Mouse (Mus musculus) retina, postnatal 1 day (tissue): ENCODE measurements at regions not wholly inside any gene's neighbourhood (a gene's known extent, or its start where the extent isn't known, plus 50 kb on each side); places are given as distances from the start of the nearest gene placed in this dataset.

Source experiments
- DNase-seq: peaks from one replicate; pipeline ENCODE4 v3.0.0-alpha.2; 2012

DNA sequence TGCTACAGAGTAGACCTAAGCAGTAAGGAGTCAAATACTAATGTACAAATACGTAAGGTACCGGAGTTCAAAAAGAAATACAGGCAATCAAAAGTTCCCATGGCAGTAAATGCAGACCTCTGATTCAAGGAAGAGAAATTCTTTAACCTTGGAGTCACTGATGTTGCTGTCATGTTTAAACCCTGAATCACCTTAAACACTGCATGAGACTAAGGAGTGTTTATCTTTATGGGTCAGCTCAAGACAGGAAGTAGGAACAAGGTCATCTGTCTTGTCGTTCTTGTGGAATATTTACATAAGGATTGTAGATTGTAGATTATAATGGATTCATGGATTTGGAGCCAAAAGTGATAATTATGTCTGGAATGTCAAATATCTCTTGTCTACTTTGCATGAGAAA is 1708.7 kb upstream of the Slc10a2 start:
- no peak for DNase-seq

DNA sequence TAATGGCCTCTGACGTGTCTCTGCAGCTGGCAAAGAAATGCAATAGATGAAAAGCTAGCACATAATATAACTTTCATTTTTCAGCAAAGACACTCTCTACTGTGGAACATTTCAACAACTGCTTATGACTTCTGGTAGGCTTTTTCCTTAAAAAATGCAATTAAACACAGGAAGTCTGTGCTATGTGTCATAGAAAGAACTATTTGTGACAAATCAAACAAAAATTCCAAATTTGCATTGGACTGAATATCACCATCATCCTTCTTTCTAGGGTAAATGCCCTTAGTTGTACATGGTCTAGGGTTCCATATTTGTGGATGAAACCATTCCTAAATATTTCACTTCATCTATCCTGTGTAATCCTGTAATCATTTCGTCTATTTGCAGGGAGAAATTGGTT is 1702.0 kb upstream of the Slc10a2 start:
- DNase-seq = no peak

DNA sequence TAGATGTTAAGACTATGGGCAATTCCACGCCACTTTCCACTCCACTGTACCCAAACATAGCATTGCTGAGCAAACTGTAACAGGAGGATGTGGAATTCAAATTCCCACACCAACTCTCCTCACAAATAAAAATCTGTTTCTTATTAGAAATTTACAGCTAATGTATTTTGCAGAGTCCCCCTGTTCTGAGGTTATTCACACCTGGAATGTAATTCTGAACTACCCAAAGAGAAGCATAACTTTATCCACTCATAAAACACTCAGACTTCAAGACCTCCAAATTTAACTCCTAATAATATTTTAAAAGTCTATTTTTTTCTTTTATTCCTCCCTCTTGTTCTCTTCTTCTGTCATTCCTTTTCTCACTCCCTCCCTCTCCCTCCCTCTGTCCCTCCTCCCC is 1698.0 kb upstream of the Slc10a2 start:
- no peak for DNase-seq

DNA sequence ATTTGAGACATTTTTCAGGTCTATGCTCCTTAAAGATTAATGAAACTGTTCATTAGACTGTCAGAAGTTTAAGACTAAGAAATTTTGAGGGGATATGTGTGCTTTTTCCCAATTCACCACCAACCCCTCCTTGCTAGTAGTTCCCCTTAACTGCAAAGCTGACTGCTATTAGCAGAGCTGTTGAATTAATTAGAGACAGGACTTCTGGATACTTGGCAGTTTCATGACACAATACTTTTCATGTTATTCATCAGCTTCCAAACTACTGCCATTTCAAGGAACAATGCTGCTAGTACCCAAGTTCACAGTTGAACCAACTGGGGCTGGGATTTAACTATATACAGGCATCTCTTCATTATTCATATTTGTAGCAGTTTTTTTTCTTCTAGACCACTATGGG is 1695.9 kb upstream of the Slc10a2 start:
- DNase-seq = no peak

DNA sequence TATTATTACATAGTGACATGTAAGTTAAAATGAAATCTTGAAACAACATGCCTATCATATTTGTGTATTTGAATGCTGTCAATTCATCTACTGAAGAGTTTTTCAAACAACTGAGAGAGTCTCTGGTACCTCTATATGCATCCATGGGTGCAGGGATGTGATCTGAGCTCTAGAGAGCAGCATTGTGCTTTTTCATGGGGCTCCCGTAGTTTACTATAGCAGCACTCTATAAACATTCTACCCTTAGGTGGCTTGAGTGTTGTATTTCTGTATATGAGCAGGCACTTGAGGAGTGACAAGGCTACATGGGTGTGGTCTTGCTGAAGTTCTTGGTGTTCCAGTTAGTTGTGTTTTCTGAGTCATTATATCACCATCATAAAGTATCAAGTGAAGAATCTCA is 1683.9 kb upstream of the Slc10a2 start:
- DNase-seq = no peak

DNA sequence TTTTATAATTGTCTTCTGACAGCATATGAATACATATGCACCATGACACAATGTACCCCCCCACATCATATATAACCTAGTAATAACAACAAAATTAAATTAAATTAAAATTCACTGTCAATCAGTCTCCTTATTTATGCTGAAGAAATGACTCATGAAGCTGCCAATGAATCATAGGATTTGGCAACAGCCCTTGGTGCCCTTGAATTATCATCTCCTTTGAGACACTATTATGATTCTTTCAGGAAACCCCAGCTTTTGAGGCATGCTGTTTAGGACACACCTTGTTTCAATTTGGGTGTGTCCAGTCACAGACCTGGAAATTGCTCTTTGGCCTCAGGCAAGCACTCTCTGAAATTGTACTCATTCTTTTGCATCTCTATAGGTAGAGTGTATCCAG is 1675.8 kb upstream of the Slc10a2 start:
- DNase-seq = no peak

DNA sequence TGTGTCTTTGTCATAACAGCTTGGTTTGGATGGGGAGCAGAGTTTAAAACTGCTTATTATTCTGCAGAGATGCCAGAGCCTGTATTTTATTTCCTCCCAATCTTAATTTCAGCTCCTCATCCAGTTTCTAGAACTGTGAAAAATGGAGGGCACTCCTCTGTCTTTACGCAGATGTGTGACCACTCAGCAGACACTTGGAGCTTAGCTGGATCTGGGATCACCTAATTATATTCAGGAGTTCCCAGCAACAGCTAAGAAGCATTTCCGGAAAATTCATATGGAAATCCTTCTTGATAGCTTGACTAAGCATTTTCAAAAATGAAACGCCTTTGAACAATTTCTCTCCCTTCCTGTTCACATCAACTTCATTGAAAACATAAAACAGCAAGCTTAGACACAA is 1670.0 kb upstream of the Slc10a2 start:
- no peak for DNase-seq

DNA sequence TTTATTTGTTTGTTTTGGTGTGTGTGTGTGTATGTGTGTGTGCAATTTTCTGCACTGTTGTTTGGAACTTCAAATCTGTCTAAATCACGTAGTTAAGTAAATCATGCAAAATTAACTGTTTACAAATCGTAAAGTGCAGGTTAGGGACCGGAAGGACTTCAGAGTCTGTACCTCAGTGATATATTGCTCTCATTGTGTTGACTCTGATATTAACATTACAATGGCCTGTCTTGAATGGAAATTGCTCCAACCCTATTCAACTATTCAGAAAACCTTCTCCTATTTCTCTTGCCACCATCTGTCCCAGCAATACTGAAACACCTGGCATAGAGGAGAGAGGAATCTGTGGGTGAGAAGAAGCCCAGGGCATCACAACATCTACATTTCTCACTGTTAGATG is 1624.4 kb upstream of the Slc10a2 start:
- DNase-seq = no peak

DNA sequence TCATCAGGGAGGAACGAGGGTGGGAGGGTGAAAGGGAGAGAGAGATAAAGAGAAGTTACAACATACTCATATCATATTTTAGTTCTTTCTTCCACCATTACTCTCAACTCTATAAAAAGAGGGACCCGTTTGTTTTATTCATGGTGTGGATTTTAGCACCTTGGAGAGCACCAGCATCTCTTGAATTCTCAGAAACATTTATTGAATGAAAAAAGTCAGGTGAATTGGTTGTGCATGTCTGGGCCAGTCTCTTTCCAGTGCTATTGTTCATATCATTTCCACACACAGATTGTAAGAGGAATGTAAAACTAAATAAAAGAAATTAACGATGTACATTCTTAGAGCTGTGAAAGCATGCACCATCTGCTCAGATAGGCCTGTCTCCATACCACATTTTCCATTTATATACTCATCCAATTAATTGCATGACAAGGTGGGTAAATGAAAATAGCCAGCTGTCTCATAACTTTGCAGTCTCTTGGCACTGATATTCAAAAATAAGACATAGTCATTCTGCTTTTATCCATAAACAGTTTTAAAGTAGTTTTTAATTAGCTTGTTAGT is 1603.8 kb upstream of the Slc10a2 start:
- DNase-seq = peak; percentile 12

DNA sequence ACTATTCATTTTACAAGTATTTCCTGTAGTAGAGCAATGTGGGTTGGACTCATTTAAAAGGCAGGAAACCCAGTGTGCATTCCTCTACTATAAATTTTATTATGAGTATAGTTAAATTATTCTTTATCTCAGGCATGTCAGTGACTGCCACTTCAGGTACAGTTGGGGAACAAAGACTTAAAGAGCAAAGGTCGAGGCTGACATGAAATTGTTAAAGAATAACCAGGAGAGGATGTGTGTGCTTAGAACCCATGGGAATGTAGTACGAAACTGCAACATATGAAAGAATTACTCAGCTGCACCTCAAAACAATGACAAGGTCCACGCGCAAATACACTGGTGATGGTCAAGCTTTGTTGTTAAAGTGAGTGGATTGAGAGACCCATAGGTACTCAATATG is 1583.4 kb upstream of the Slc10a2 start:
- no peak for DNase-seq

DNA sequence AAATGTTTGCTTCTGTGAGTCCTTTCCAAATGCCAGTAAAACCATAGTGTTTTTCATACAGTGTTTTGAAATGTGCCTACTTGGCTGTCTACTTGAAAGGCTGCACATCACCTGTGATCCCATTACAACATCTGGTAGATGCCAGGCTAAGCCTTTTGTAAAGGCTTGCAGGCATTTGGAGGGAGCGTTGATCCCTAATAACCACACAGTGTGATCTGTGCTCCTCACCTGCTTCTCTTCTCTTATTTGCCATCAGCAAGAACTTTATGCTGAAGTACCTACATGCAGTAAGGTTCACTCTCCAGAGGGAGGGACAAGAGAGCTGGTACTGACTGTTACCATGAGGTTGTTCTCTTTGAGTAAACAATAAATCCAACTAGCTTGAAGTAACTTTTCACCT is 1553.7 kb upstream of the Slc10a2 start:
- DNase-seq = no peak

DNA sequence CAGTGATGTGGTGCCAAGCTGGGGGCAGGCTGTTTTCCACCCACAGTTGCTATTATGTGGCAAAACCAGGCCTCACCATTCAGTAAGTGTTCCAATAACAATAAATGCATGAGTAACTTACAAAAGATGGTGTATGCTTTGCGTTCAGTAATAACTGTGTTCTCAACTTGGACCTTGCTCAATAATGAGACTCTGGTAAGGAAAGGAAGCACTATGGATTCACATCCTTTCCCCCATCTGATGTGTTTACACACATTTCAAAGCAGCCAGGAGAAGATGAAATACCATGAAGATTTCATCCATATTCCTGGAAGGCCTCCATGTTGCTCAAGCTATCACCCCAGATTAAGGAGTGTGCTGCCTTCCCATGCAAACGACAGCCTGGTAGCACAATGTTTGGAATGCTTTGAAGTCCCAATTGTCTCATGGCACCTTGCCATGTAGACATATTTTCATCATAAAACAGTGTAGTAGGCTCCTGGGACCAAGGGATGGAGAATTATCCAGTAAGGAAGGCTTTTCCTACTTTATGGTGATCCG is 1552.4 kb upstream of the Slc10a2 start:
- DNase-seq = no peak

DNA sequence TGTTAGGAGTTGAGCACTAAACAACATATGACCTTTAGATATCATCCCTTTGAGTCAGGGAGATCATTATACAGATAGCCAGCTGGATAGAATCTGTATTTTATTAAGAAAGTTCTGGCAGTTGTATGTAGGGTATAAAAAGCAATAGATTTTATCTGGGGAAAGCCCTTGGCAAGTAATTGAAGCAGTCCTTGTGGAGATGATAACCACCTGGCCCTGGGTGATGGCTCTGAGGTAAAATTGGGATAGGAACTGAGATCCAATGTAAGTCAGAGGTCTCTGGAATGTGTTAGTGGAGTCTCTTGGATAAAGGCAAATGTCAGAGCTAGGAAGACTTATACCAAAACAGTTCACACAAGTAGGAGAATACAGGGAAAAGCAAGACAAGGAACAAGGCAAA is 1547.0 kb upstream of the Slc10a2 start:
- DNase-seq = no peak

DNA sequence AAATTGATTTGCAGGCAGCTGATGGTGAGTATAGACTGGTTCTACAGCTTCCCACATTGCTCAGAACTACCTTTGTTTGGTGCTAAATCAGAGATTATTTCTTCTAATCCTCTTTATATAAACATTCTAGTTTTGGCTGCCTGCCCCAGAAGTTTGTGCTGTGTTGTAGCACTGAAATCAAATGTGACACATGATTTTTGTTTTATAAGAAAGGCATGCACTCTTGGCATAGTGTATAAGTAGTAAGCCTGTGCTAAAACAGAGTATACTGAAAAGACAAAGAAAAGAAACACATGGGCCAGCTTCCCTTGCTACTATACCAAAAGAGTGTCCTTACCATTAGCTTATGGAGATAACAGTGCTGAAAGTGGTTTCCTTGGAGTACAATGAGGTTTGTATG is 1542.9 kb upstream of the Slc10a2 start:
- DNase-seq = no peak

DNA sequence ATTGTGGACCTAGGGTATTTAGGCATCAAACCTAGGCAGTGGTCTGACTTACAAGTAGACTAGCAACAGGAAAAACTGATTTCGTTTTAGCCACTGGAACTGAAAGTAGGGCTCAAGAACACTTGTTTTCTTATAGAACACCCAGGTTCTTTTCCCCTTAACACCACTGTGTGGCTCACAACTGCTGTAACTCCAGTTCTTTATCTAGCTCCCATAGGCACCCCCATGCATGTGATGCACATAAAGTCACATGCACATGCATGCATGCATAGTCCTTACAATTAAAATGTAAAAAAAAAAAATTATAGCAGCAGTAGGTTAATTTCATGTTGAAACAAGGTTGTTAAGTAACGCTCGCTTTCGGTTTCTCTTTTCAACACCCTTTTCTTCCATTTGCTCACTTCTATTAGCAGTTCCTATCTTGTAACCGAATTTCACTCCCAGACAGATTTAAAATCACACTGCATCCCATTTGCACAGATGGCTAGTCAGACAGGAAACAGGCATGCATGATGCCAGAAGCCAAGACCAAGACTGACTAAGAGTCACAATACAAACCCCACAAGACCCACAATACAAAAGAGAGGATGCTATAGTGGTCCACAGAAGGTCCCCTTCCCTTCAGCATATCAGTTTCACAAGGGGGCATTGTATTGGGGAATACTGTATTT is 1540.3 kb upstream of the Slc10a2 start:
- no peak for DNase-seq

DNA sequence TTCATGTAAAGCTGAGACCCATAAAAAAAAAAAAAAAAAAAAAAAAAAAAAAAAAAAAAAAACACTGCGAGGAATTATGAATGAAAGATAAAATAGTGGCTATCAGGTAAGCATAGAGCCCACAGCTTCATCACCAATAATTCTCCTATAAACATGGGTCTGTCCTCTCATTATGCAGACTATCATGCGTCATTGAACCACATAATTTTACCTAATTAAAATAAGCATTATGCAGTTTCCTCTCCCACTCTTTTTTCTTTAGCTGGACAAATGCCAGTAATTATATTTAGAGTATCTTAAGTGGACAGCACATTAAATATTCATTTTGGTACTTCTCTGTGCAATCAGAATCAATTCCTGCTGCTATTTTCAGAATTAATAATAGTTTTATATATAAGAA is 1539.2 kb upstream of the Slc10a2 start:
- DNase-seq = peak; percentile 12

DNA sequence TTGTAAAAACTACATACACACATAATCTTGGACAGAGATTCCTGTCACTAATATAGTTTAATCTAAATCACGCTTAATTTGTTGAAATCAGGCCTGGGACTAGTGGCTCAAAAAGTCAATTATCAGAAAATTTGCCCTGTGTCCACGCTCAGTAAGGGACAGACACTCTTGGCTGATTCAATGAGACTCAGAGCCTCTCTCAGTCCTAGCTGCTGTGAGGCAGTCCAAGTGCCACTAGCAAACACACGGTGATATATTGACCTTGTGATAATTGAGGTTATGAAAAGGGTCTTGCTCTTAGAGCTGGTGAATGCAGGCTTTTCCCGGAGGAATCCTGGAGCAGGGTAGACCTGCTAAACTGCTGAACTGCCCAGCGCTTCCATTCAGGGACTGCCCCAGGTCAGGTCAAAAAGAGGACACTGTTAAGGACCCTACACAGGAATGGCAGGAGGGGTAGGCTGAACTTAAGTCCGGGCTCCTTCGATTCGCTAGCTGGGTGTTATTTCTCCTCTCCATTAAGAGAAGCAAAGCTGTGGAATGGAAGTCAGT is 1521.9 kb upstream of the Slc10a2 start:
- DNase-seq = no peak

DNA sequence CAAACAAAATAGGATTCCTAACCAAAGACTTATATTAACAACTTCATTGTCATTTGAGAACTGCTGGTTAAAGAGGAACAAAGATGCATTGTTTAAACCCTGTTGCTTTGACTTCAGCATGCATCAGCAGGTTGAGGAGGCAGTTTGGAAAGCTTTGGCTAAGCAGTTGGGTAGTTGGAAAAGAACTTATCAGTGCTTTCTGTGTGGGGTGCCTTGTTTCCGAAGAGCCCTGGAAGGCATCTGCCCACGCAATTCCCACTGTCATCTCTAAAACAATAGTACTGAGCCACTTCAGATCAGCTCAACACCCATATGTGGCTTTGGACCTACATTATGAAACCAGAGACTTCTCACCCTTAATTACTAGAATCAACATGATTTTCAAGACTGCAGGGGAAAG is 1503.7 kb upstream of the Slc10a2 start:
- peak; percentile 27 for DNase-seq

DNA sequence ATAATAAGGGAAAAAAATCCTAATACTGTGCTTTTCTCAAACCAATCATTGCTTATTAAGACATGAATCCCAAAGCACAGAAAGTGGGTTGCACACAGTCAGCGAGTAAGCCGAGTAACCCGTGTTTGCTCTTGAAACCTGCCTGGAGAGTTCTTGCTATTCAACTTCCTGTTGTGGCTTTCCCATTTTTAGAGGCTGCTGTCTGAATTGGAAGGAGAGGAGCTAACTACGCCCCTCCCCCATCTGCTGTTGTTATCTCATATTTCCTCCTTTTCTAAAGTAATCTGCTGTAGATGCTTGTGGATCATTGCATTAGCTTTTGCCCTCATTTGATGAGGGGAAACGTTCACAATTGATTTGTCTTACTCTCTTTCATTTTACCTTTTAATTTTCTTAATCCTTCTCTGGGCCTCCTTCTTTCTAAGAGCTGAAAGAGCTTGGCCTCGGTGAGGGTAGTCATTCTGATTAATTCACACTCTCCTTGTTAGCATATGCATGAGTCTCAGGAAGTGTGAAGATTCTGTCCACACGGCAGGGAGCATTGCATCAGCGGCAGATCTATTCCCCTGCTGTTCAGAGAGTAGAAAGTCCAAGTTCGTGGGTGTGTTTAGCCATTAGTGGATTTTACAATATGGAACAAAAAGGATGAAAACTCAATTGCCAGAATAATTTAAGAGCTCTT is 1501.8 kb upstream of the Slc10a2 start:
- peak; percentile 15 for DNase-seq

DNA sequence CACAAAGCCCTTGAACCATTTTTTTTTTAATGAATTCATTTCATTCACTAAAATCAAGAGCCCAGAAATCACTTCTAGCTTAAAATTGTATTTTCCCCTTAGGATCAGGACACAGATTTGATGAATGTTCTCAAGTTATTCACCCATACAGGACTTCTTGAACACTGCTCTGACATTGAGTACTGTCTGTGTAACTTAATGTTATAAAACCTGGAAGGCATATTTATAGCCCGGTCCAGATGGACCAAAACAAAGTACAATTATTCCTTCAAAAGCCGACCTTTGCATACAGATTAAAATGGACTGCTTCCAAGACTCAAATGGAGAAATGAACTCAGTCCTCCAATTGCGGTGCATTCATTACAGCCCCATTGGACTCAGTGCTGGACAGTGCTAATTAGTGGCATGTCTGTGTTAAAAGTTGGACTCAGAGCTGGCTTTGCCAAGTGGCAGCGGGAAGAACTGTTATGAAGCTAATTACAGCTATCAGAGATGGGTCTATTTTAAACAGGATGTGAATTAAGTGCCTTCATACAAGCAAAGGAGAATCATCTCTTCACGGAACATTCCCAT is 1499.2 kb upstream of the Slc10a2 start:
- DNase-seq = peak; percentile 42

DNA sequence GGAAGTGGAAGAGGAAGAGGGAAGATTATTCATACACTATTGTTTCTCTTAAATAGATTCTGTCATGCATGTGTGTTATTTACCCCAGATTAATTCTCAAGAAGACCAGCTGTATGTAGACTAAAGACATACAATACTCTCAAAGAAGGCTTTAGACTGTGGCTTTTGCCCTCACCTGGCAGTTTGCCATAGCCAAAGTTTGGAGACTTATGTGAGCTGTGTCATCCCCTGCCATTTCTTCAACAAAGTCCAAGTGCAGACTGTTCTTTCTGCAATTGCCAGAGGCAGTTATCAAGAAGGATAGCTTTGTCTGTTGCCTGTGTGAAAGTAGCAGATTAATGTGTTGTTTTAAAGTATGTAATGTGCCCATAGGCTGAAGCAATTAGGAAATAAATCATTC is 1485.0 kb upstream of the Slc10a2 start:
- no peak for DNase-seq

DNA sequence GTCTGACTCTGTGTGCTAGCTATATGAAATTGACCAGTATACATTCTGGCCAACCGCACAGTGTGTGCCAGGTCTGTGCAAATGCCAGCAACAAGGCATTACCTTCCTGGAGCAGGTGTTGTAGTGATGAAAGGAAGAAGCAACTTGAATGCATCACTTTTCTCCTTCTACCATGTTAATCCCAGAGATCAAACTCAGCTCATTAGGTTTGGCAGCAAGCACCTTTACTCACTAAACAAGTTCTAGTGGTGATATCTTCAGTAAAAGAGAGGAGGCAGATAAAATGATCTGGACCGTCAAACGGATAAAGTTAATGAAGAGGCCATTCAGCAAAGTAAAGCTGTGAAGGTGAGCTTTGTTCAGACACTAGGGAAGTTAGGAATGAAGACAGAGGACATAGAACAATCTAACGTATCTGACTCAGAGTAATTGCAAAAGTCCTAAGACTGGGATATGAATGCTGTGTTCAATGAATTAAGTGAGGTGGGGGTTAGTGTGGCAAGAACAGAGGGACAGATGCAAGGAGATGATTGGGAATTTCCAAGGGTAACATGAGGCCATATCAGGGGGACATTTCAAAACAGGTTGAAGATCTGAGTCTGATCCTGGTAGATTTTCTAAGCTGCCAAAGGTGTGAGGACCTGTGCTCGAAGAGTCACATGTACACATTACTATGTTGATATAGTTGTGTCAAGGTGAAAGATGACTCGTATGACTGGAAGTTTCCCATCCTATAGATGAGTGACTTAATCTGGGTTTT is 1478.4 kb upstream of the Slc10a2 start:
- DNase-seq = no peak

DNA sequence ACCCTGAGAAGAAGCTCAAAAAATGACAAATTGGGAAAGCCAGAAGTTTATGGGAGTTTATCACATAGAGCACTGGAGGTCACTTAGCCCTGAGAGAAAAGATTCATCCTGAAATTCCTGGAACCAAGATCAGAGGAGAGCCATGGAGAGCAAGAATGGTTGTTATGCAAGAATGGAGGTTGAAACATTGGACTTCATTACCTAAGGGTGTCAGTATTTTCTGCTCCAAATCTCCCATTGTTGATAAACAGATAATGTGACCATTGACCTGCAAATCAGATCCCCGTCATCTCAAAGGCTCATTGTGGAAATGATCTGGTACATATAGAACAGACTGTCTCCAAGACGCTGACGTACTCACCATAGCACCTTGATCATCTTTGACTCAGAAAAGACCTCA is 1477.6 kb upstream of the Slc10a2 start:
- no peak for DNase-seq
